Mouse (Mus musculus): ENCODE results near the gene Frmpd1.

The Frmpd1 gene

DNA sequence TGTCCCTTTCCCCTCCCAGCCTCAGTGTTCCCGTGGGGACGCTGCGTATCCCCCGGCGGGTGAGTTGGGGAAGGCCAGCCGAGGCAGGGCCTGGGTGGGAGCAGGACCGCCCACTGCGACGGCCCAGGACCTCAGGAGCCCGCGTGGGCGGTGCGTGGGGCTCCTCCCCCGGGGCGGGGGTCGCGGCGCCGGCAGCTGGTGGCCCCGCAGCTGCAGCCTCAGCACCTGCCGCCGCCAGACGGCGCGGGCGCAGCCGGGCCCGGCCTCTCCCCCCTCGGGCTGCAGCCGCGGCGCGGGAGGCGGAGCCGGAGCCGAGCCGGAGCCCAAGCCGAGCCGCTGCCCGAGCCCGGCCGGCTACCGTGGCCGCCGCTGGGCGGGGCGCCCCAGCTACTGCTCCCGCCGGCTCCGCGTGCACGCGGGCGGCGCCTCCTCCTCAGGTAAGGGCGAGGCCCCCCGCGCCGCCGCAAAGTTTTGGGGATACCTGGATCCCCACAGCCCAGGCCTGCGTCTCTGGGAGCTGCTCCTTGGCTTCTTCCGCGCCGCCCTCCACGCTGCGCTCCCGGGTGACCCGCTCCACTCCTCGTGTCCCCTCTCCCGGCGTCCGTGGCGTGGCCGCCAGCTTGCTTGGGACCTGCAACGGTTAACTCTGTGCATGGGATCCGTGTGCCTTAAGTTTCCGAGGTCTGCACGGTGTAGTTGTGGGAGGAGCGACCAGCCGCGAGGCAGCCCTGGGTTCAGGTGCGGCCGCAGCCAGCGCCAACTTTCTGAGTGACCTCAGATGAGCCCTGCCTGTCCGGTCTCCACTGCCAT lies at the start of gene Frmpd1:
Gene Frmpd1, plus strand, starts transcription at position 355 of the 810 bp plus-strand sequence.
- peak; percentile 66 for DNase-seq

DNA sequence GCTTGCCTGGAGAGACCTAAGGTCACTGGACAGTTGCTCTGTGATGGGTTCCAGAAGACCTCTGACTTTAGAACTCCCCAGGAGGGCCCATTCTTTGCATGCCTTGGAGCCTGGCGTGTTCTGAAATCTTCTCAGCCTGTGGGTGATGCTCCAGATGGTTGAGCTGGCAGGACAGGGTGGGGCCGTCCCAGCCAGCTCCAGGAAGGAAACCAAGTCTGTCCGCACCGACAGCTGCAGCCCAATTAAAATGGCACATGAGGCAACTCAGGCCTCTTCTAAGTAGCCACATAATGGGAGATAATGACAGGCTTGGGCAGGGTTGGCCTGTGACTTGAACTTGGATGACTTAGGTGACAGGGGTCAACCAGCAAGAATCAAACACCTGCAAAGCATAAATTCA lies 47.0 kb upstream of the Frmpd1 start:
- DNase-seq, result no peak

DNA sequence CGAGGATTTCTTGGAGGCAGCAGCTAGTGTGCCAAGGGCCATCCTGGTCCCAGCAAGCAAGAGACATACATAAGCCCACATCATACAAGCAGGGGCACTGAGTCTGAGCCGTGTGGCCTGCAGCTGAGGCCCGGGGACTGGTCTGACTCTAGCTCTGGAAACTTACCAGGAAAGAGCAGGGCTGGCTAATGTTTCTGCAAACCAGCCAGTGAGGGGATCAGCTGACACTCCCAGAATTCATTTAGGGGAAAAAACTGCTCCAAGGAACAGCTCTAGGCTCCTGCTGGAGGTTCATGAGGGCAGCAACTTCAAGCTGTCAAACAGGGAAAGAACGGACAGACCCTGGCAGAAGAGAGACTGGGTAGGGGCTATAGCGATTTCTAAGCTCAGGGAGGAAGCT lies 42.8 kb upstream of the Frmpd1 start:
- DNase-seq, result no peak

DNA sequence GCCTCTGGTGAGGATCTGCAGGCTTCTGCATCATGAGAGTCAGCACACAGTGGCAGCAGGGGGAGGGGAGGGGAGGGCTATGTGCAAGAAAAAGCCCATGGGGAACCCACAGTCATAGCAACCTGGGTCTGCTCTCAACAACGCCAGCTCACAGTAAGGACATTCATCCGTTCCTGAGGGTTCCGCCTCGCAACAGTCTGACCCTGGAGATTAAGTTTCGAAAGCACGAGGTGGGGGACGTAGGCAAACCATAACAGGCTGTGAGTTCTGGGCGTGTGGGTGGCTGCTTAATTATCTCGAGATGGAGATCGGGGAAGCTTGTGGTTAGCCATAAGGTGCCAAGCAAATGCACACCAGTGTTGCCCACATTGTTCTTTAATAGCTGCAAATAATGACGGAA lies 42.3 kb upstream of the Frmpd1 start:
- no peak for DNase-seq

DNA sequence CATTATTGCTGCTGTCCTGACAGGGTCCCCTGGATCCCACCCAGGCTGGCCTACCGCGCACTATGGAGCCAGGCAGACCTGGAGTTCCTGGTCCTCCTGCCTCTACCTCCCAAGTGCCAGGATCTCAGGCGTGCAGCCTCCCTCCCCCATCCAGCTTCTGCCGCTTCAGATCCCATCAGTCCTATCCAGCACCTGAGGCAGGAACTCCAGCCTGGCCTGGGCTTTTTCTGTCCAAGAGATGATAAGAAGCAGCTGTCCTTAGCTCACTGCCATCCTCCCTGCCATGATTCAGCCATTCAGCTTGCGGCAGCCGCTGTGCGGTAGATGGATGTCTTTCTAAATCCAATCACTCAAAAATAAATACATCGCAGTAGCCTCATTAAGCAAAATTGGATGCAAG lies 41.7 kb upstream of the Frmpd1 start:
- DNase-seq, result no peak

DNA sequence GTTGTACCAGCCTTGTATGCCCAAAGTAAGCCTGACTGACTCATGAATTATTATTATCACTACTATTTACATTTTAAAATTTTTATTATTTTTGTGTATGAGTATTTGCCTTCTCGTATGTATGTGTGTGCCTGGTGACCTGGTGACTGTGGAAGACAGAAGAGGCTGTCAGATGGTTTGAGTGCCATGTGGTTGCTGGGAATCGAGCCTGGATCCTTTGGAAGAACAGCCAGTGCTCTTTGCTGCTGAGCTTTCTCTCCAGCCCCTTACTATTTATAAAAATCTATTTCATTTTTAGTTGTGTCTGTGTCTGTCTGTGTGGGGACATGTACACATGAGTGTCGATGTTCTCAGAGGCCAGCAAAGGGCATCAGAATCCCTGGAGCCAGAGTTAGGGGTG lies 28.2 kb upstream of the Frmpd1 start:
- no peak for DNase-seq

DNA sequence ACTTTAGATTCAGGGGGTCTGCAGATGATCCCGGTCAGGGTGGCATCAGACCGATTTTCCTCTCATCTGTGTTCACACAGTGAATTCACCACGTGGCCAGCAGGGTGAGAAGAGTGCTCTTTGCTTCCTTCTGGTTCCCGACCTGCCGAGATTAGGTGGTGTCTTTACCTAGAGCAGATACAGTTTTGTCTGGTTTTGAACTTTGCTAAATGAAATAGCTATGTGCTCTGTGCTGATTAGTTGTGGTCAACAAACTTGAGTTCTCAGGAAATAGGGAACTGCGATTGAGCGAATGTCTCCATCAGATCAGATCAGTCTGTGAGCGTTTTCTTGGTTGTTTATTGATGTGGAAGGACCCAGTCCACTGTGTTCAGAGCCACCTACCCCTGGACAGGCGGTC lies 26.1 kb upstream of the Frmpd1 start:
- DNase-seq, result no peak

DNA sequence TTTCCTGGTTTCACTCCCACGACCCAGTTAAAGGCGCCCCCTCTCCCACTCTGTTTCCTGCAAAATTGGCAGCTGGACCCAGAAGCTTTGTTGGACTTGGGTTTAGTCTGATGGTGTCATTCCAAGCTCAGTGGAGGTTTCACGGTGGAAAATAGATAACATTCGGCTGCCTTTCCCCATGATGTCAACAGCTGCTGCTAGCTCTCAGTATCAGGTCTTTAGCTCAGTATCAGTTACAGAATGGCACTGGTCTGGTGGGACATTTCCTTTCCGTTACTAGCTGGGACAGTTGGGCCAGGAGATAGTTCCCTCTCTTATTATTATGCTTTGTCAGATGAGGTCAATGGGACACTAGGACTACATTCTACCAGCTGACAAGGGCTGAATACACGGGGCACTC lies 23.9 kb upstream of the Frmpd1 start:
- DNase-seq, result no peak

DNA sequence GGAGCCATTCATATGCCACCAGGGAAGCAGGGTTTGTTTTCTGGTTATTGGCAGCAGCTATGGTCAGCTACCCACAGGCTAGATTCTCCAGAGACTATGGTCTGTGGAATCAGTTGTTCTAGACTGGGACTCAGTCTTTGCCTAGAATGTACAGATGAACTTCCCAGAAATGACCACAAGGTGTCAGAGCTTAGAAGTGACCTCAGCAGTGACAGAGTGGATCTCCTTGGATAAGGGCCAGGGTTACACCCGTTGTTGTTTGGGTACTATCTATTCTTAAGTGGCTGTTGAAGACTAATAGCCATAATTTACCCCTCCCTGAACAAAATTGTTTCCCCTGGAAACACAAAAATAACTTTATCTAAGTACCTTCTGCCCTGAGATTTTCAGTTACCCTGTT lies 21.0 kb upstream of the Frmpd1 start:
- no peak for DNase-seq

DNA sequence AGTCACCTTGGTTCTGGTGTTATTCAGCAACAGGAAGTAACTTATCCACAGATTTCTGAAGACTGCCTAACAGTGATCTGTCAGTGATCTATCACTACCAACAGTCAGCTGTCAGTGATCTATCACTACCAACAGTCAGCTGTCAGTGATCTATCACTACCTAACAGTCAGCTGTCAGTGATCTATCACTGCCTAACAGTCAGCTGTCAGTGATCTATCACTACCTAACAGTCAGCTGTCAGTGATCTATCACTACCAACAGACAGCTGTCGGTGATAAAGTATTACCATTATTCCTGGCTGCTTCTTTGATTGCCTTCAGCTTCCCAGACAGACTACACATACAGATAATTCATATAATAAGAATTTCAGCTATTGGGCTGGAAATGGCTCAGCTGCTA lies 19.2 kb upstream of the Frmpd1 start:
- DNase-seq, result no peak

DNA sequence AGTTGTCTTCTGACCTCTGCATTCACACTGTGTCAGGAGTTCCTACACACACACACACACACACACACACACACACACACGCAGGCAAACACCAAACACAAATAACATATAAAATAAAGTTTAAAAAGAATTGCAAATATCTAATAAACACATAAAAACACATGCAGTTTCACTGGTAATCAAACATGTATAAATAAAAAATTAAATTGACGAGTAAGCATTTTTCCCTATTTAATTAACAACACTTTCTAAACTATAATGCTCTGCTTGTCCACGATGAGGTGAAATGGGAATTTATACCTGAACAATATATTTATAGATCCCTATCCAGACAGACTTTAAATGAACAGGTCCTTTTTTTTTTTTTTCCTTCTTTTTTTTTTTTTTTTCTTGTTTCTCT lies 18.7 kb upstream of the Frmpd1 start:
- DNase-seq, result no peak

DNA sequence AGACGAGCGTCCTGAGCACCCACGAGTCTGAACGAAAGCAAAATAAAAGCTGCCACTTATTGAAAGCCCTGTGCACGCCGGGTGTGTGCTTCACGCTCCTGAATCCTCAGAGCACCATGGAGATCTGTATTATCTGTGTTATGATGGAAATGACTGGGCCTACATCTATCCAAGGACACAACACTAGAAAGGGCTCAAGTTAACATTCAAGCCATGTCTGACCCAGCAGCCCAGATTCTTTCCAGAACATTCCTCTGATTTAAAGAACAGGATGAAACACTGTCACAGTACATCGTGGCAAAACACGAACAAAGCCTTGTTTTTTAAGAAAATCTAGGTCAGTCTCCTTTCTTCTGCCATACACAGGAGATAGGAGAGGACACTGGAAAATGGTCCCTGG lies 13.3 kb upstream of the Frmpd1 start:
- no peak for DNase-seq

DNA sequence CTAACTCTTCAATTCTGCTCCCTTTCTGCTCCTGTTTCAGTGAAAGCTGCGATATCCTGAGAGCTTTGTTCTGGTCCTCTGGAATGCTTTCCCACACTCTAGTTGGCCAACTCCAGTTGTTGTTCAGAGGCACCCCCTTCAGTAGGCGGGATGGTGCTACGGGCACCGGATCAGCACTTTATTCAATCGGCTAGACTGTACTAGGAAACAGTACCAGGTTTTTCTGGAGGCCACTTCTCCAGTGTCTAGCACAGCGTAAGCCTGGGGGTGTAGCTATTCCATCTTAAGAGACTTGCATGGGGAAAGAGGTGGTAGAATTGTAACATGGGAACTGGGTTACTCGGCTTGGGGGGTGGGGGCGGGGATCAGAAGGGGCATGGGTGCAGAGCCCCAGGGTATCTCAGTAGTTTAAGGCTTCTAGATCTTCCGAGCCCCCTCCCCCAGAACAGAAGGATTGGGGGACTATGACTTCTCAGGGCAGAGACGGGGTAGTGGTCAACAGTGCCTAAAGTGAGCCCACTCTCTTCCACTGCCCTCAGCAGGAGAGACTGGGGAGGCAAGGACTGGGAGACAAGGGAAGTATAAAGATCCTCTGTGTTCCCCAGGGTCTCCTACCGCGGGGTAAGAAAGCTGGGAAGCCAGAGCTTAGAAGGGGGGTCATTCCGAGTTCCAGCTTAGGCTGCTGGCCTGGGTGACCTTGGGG lies 706 bp upstream of the Frmpd1 start:
- no peak for DNase-seq

DNA sequence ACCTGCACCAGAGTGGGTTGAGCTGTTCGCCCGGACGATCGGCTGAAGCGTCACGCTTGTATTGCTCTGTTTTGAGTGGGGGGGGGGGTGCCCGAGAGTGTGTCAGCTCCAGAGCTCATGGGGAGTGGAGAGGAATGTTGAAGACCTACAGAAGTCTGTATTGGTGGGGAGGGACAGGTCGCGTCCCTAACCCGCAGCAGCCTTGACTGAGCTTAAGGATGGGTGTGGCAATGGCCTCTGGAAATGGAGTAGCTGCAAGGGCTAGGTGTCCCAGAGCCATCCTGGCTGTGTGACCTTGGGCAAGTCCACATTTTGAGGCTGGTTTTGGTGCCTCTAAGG lies 625 bp downstream of the Frmpd1 start:
- DNase-seq, result no peak

DNA sequence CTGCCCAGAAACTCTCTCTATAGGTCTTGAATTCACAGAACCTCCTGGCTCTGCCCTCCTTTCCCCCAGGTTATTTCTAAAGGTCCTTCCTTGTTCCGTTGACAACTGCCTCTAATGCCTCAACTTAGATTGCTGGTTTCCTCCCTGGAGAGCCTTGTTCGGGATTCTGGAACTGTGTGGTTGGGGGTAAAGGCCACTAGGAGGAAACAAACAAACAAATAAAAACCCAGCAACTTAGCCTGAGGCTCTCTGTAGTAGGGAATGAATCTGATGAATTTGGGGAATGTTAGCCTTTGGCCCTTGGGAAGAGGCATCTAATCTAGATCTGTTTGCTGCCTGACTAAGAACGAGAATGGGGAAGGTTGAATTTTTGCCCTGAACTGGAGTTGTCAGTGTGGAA lies 13.6 kb downstream of the Frmpd1 start:
- no peak for DNase-seq

DNA sequence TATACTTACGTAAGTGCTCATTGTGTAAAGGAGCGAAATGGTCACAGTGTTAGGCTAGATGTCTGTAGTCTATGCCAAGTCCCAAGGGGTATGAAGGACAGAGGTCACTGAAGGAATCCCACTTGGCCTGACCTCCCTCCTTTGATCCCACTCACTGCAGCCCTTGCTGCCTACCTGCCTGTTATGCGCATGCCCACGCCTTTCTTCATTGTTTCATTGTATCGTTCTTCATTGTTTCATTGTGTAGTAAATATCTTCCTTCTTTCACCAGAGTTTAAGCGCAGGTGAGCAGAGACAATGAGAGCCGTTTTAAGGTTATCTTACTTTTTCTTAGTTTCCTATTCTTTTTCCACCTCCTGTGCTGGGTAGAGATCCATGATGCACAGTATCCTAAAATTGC lies 18.6 kb downstream of the Frmpd1 start:
- no peak for DNase-seq

DNA sequence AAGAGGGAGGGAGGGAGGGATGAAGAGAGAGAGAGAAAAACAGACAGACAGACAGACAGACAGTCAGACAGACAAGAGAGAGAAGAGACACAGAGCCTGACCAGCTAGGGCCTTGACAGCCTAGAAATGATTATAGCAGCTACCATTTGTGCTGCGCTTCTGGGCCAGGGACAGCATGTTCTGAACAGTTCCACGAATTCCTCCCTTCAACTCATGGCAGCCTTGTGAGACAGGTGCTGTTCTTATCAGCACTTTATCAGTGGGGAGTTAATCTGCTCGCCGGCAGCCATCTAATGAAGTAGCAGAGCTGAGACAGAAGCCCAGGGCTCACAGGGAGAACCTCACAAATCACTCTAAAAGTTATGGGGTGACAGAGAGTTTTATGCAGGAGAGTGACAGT lies 22.8 kb downstream of the Frmpd1 start:
- no peak for DNase-seq

DNA sequence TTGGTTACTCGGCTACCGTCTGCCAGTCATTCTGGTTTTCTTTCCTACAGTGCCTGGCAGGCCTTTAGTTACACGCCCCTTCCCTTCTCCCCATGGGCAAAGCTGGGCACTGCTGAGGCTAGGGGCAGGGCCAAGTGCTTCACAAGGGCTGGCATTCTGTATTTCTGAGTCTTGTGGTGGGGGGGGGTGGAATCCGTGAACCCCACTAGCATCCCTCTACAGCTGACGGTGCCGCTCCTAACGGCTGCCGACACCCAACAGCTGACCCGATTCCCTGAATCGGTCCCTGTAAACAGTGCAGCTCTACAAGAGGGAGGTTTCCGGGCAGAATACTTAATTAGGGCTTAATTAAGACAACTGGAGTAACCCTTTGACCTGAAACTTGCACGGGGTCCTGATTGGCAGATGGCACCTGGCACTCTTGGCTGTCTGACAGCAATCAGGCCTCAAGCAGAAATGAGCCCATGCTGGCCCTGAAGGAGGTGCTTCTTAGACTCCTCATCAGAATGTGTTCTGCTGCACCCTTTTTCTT lies 24.2 kb downstream of the Frmpd1 start:
- DNase-seq, result no peak

DNA sequence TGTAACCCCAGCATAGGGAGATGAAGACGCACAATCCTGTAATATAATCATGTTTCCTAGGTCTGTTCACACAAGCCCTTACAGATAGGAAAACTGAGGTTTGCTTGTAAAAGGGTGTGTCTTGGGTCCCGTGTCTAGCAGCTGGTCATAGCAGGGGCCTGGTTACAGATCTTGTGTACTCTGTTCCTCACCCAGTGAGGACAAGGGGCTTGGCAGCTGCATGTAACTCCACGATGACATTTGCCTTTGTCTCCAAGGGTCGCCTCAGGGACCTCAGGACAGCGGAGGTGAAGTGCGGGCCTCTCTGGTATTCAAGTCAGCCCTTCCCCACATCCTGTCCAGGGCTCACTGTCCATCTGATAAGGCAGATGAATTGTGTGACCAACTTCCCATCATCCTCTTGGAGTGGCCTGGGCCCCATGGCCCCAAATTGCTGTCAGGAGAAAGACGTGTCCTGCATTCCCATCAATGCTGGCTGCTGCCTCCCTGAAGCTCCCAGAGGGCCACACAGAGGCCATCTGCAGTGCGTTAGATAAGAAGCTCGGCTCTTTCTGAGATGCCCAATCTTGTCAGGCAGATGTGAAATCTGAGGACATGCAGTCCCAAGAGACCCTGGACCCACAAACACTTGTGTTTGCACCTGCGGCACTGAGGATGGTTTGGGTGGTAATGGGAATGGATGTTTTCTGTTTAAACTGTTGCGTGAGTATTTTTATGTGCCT lies 27.8 kb downstream of the Frmpd1 start:
- DNase-seq, result no peak

DNA sequence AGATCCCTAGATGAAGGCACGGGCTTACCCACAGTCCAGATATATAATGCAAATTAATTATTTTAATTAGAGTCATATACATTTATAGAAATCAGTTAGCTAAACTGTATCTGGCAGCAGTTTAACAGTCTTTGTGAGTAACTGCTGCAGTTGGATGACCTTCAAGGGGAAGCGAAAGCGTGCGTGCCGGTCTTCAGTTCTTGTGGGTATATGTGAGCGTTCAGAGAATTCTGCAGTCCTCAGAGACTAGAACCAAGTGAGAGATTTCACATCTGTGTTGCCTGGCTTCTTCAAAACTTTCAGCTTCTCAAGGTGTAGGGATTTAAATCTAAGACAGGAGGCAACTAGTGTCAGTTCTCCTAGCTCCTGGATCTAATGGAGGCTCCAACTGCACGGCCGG lies 35.3 kb downstream of the Frmpd1 start:
- DNase-seq, result no peak

DNA sequence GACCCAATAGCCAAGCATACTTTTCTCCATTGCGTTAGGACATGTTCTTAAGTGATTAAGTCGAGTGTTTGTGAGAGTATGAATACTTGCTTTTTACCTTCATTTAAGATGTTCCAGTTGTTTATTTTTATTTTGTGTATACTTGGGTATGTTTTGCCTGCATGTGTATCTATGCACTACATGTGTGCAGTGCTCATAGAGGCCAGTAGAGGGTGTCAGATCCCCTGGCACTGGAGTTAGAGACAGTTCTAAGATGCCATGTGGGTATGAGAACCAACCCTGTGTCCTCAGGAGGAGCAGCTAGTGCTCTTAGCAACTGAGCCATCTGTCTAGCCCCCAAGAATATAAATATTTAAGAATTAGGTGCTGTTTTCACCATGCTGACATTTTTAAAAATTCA lies 37.7 kb downstream of the Frmpd1 start:
- DNase-seq, result peak; percentile 13

DNA sequence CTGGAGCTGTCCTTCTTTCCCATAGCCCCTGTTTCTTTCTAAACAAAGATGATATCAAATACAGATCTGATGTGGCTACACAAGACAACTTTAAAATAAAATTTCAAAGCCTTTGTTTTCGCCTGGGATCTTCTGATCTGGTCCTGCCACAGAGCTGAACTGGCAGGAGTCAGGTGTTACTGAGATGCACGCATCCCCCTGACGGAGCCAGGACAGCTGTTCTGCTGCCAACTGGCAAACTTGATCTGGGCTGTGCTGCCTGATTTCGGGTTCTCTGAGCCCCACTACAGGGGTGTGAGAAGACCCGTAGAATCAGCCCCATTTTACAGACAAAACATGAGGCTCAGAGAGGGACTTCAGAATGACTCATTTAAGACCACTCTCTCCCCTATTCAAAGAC lies 45.6 kb downstream of the Frmpd1 start:
- no peak for DNase-seq

DNA sequence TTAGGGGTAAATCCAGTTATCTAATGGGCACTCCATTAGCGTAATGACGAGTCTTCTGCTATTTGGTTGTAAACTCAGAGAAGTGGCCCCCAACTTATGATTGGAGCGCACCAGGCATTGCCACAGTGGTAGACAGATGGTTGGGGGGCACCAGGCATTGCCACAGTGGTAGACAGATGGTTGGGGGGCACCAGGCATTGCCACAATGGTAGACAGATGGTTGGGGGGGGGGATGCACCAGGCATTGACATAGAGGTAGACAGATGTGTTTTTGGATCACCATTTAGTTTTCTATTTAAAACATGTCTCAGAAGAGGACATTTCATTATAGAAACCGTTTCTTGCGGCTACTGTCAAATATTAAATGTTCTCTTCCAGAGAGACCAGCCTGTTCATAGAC lies 53.6 kb downstream of the Frmpd1 start:
- no peak for DNase-seq

DNA sequence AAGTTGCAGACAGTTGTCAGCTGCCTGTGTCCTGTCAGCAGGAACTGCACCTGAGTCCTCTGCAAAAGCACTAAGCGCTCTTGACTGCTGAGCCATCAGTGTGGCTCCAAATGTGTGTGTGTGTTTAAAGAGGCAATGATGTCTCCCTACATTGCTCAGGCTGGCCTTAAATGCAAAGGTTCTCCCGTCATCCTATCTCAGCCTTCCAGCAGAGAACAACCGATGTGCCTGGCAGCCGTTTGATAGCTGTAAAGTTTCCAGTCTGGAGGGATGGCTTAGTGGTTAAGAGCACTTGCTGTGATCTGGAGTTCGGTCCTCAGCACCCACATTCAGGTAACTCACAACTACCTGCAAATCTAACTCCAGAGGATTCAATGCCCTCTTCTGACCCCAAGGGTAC lies 56.7 kb downstream of the Frmpd1 start:
- no peak for DNase-seq

Measured in thymus, postnatal 4 days (tissue).